Mouse (Mus musculus) liver, postnatal 0 days (tissue): ENCODE measurements around the gene Slc8b1.

Source experiments
- CTCF ChIP-seq: sonication (generic); IDR thresholded peaks from 2 replicates; pipeline ENCODE4 v1.5.1; 2016; ENCODE audit warnings: antibody characterized with exemption, low read depth
- EP300 ChIP-seq: IDR thresholded peaks from 2 replicates; pipeline ENCODE4 v1.6.1; 2016; ENCODE audit warnings: antibody characterized with exemption, low read depth, mild to moderate bottlenecking

- TF ChIP-seq CTCF = no peak
- TF ChIP-seq EP300 = no peak
Measured at GRCm38 (mm10) chr5:120481205-120481604, 29.8 kb upstream of the Slc8b1 start.
